Mouse (Mus musculus): ENCODE measurements at regions not wholly inside any gene's neighbourhood (a gene's known extent, or its start where the extent isn't known, plus 50 kb on each side); places are given as distances from the start of the nearest gene placed in this dataset.
"Not testable (repeated sequence)": the region's sequence is repeated elsewhere in the genome, so short reads cannot be mapped to it uniquely, and the experiment has no call there.

DNA sequence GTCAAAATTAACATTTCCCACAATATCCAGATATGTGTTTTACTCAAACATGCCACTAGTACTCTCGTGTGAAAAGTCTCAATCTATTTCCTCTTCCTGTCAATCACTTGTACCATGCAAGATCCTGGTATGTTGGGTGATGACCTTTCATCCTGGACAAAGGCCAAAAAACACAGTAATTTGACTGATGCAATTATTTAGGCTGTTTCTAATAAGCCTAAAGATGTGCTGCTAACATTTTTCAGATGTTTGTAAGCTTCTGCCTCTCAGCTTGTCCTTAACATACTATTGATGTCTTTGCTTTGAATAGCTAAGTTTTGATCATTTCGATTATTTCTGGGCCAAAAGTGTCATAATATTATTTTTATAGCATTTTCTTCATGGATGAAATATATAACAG, 418.4 kb upstream of the Arrdc4 start:
- H3K27me3 ChIP-seq (ENCODE audit: control insufficient read depth, insufficient read depth, low read length), result no peaks in the 10 kb centered on the region
- no peak overlapping the region for H3K27ac ChIP-seq (ENCODE audit: low read length)
- H3K4me2 ChIP-seq (ENCODE audit: low read depth, low read length), result no peak overlapping the region
- WGBS, result 42% methylated on average over 2 of the region's 2 CpGs
- no peaks in the 10 kb centered on the region for H3K36me3 ChIP-seq (ENCODE audit: control insufficient read depth, insufficient read depth, low read length)
- H3K4me3 ChIP-seq (replicated peaks; ENCODE audit: low read length), result no peak overlapping the region
- H3K4me1 ChIP-seq (ENCODE audit: control insufficient read depth, insufficient read depth, low read length), result no peaks in the 10 kb centered on the region
- no peaks in the 10 kb centered on the region for H3K9me3 ChIP-seq (replicated peaks; ENCODE audit: control insufficient read depth, low read length)
- H3K9ac ChIP-seq (ENCODE audit: low read length), result no peak overlapping the region
- no peak for ATAC-seq (ENCODE audit: insufficient read depth, low FRiP score)

DNA sequence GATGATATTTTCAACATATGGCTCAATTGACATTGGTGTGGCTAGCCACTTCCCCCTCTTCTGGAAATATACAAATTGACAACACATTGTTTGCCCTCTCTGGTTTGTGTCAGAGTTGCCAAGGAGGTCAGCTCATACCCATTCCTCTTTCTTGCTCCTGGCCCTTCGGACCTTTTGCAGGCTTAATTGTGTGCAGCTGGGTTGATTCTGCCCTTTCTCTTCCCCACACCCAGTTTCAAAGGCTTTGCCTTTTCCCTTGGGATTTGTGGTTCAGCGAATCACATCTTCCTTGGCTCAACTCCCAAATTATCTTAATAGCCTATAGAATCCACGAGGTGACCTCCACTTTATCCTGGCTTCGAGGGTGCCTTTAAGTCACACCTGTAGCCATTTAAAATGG, 412.9 kb upstream of the Arrdc4 start:
- Histone ChIP-seq H3K4me1 (ENCODE audit: control insufficient read depth, insufficient read depth, low read length) (no peaks in the 10 kb centered on the region), H3K36me3 (ENCODE audit: control insufficient read depth, insufficient read depth, low read length) (no peaks in the 10 kb centered on the region), H3K4me2 (ENCODE audit: low read depth, low read length) (no peak overlapping the region), H3K9ac (ENCODE audit: low read length) (no peak overlapping the region), H3K27me3 (ENCODE audit: control insufficient read depth, insufficient read depth, low read length) (no peaks in the 10 kb centered on the region), H3K9me3 (replicated peaks; ENCODE audit: control insufficient read depth, low read length) (no peaks in the 10 kb centered on the region), H3K4me3 (replicated peaks; ENCODE audit: low read length) (no peak overlapping the region), H3K27ac (ENCODE audit: low read length) (no peak overlapping the region)
- ATAC-seq (ENCODE audit: insufficient read depth, low FRiP score), result no peak
- 67% methylated on average over 4 of the region's 4 CpGs for WGBS

DNA sequence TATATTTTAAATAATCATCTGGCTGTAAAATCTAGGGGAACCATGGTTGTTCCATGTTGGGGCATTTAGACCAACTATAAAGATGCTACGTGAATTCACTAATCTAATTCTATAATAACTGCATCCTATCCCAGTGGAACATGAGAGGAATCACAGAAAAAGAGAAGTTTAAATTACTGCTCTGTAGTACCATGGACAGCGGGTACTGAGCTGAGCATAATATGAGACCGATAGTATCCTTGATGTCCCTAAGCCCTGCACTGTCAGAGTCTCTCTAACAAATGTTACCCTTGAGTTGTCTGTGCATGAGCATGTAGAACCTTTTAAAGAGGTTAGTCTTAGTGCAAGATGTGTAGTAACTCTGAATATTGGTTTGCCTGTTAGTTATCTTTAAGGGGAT, 393.3 kb upstream of the Arrdc4 start:
- H3K4me2 ChIP-seq (ENCODE audit: low read depth, low read length), result no peak overlapping the region
- H3K9ac ChIP-seq (ENCODE audit: low read length), result no peak overlapping the region
- no peaks in the 10 kb centered on the region for H3K4me1 ChIP-seq (ENCODE audit: control insufficient read depth, insufficient read depth, low read length)
- WGBS, result 70% methylated on average over 3 of the region's 3 CpGs
- no peaks in the 10 kb centered on the region for H3K9me3 ChIP-seq (replicated peaks; ENCODE audit: control insufficient read depth, low read length)
- no peaks in the 10 kb centered on the region for H3K27me3 ChIP-seq (ENCODE audit: control insufficient read depth, insufficient read depth, low read length)
- no peaks in the 10 kb centered on the region for H3K36me3 ChIP-seq (ENCODE audit: control insufficient read depth, insufficient read depth, low read length)
- no peak overlapping the region for H3K4me3 ChIP-seq (replicated peaks; ENCODE audit: low read length)
- no peak overlapping the region for H3K27ac ChIP-seq (ENCODE audit: low read length)
- ATAC-seq (ENCODE audit: insufficient read depth, low FRiP score), result no peak

DNA sequence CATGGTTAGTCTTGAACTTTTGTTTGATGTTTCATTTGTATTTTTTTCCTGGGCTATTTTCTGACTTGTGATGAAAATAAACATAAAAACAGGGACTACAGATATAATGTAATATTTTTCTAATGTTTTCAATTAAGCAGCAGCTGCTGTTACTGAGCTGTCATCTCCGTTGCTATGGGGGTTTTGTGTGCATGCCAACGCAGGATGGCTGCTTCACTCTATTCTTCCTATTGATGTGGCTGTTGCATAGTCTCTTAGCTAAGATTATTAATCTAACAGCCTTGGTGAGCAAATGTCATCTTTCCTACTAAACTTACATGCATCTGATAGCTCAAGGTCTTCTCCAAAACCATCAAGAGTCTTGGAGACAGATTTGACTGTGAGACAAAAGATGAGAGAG, 384.4 kb upstream of the Arrdc4 start:
- H3K27ac ChIP-seq (ENCODE audit: low read length), result no peak overlapping the region
- no peaks in the 10 kb centered on the region for H3K4me1 ChIP-seq (ENCODE audit: control insufficient read depth, insufficient read depth, low read length)
- 75% methylated on average over 2 of the region's 2 CpGs for WGBS
- H3K9me3 ChIP-seq (replicated peaks; ENCODE audit: control insufficient read depth, low read length), result no peaks in the 10 kb centered on the region
- H3K4me3 ChIP-seq (replicated peaks; ENCODE audit: low read length), result no peak overlapping the region
- H3K27me3 ChIP-seq (ENCODE audit: control insufficient read depth, insufficient read depth, low read length), result no peaks in the 10 kb centered on the region
- no peak overlapping the region for H3K4me2 ChIP-seq (ENCODE audit: low read depth, low read length)
- H3K36me3 ChIP-seq (ENCODE audit: control insufficient read depth, insufficient read depth, low read length), result no peaks in the 10 kb centered on the region
- ATAC-seq (ENCODE audit: insufficient read depth, low FRiP score), result no peak
- no peak overlapping the region for H3K9ac ChIP-seq (ENCODE audit: low read length)

DNA sequence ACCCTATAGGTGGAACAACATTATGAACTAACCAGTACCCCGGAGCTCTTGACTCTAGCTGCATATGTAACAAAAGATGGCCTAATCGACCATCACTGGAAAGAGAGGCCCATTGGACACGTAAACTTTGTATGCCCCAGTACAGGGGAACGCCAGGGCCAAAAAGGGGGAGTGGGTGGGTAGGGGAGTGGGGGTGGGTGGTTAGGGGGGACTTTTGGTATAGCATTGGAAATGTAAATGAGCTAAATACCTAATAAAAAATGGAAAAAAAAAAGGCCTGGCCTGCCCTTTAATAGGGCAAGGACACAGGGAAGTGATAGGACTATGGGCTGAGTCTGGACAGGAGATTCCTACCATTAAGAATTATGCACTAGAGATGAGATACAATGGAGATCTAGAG, 352.7 kb upstream of the Arrdc4 start:
- H3K9ac ChIP-seq (ENCODE audit: low read length); ATAC-seq (ENCODE audit: insufficient read depth, low FRiP score); H3K4me2 ChIP-seq (ENCODE audit: low read depth, low read length); H3K36me3 ChIP-seq (ENCODE audit: control insufficient read depth, insufficient read depth, low read length); H3K27ac ChIP-seq (ENCODE audit: low read length); H3K27me3 ChIP-seq (ENCODE audit: control insufficient read depth, insufficient read depth, low read length); H3K4me3 ChIP-seq (replicated peaks; ENCODE audit: low read length); H3K9me3 ChIP-seq (replicated peaks; ENCODE audit: control insufficient read depth, low read length); H3K4me1 ChIP-seq (ENCODE audit: control insufficient read depth, insufficient read depth, low read length): not testable (repeated sequence)
- 100% methylated on average over 1 of the region's 4 CpGs for WGBS

DNA sequence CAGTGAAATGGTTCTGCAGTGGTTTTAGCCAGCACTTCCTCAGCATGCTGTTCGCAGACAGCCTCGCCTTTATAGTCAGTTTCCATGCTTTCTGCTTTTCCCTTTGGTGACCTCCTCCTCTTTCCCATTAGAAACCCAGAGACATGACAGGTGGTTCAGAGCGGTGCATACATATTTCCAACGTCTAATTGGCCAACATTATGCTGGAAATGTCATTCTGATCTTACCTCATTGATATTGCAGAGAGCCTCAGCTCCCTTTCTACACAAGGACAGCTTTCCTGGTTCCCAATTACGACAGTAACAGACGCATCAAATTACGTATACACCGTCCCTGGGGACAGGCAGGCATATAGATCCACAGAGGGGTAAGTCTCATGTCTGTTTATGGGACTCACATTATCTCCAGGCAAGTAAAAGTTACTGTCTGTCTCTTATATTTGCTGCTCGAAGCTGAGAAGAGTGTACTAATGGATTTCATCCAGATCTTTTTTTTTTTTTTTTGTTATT, 348.6 kb upstream of the Arrdc4 start:
- ATAC-seq (ENCODE audit: insufficient read depth, low FRiP score), result no peak
- H3K36me3 ChIP-seq (ENCODE audit: control insufficient read depth, insufficient read depth, low read length), result no peaks in the 10 kb centered on the region
- no peak overlapping the region for H3K27ac ChIP-seq (ENCODE audit: low read length)
- no peak overlapping the region for H3K4me3 ChIP-seq (replicated peaks; ENCODE audit: low read length)
- no peak overlapping the region for H3K9ac ChIP-seq (ENCODE audit: low read length)
- 47% methylated on average over 9 of the region's 9 CpGs for WGBS
- no peaks in the 10 kb centered on the region for H3K9me3 ChIP-seq (replicated peaks; ENCODE audit: control insufficient read depth, low read length)
- no peaks in the 10 kb centered on the region for H3K4me1 ChIP-seq (ENCODE audit: control insufficient read depth, insufficient read depth, low read length)
- H3K4me2 ChIP-seq (ENCODE audit: low read depth, low read length), result no peak overlapping the region
- no peaks in the 10 kb centered on the region for H3K27me3 ChIP-seq (ENCODE audit: control insufficient read depth, insufficient read depth, low read length)

DNA sequence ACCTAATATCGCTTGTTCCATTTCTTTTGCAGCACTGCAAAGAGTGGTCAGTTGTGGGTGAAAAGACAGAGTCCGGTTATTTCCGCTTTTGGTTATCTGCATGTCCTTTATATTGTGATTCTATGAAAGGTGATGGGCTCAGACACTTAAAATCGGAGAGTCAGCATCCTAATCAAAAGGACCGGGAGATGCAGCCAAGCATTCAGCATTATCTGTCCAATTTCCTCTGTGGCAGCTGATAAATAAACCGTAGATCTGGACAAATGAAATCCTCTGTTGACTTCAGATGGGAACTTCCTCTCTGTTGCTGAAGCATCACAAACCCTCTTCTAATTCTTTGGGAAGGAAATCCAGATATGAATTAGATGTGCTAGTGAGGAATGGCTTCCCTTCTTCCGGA, 325.7 kb upstream of the Arrdc4 start:
- H3K4me1 ChIP-seq (ENCODE audit: control insufficient read depth, insufficient read depth, low read length), result no peaks in the 10 kb centered on the region
- no peak overlapping the region for H3K4me2 ChIP-seq (ENCODE audit: low read depth, low read length)
- H3K4me3 ChIP-seq (replicated peaks; ENCODE audit: low read length), result no peak overlapping the region
- WGBS, result 87% methylated on average over 7 of the region's 7 CpGs
- H3K27ac ChIP-seq (ENCODE audit: low read length), result no peak overlapping the region
- no peaks in the 10 kb centered on the region for H3K9me3 ChIP-seq (replicated peaks; ENCODE audit: control insufficient read depth, low read length)
- H3K36me3 ChIP-seq (ENCODE audit: control insufficient read depth, insufficient read depth, low read length), result no peaks in the 10 kb centered on the region
- ATAC-seq (ENCODE audit: insufficient read depth, low FRiP score), result no peak
- no peaks in the 10 kb centered on the region for H3K27me3 ChIP-seq (ENCODE audit: control insufficient read depth, insufficient read depth, low read length)
- no peak overlapping the region for H3K9ac ChIP-seq (ENCODE audit: low read length)

DNA sequence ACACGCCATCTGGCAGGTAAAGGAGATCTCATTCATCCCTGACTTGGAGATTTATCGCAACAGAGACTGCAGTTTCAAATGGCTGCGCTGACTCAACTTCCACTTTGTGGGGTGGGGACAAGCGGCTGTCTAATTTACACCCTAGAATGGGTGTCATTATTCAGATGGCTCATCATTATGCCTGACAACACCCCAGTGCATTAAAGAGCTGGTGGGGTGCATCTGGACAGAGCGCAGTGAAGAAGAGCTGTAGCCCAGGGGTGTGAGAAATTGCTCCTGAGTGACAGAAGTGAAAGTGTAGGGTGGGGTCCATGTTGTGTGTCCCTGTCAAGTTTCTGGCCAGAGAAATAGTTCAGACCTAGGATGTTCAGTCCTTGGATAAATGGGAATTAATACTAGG, 314.0 kb upstream of the Arrdc4 start:
- WGBS, result 84% methylated on average over 5 of the region's 5 CpGs

DNA sequence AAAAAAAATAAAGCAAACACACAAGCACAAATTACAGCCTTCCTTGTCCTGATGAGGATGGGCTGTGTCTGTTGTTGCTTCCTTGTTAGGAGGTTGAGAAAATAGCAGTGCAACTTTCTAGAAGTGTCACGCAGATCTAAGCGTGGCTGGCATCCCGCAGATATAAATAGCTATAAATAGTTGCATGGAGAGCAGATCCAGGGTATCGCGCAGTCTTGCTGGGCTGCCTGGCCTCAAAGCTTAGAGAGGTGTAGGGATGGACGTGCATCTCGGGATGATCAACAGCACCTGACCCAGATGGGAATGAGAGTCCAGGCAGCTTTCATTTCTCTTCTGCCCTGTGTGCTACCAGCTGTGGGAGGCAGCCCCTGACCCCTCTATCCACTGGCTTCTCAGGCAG, 313.5 kb upstream of the Arrdc4 start:
- no peak overlapping the region for H3K4me2 ChIP-seq (ENCODE audit: low read depth, low read length)
- no peaks in the 10 kb centered on the region for H3K27me3 ChIP-seq (ENCODE audit: control insufficient read depth, insufficient read depth, low read length)
- H3K4me3 ChIP-seq (replicated peaks; ENCODE audit: low read length), result no peak overlapping the region
- no peak overlapping the region for H3K27ac ChIP-seq (ENCODE audit: low read length)
- no peak for ATAC-seq (ENCODE audit: insufficient read depth, low FRiP score)
- H3K4me1 ChIP-seq (ENCODE audit: control insufficient read depth, insufficient read depth, low read length), result no peaks in the 10 kb centered on the region
- H3K36me3 ChIP-seq (ENCODE audit: control insufficient read depth, insufficient read depth, low read length), result no peaks in the 10 kb centered on the region
- 90% methylated on average over 7 of the region's 7 CpGs for WGBS
- H3K9ac ChIP-seq (ENCODE audit: low read length), result no peak overlapping the region
- no peaks in the 10 kb centered on the region for H3K9me3 ChIP-seq (replicated peaks; ENCODE audit: control insufficient read depth, low read length)

More for the DNA sequence above, 314.0 kb upstream of the Arrdc4 start:
- no peak overlapping the region for H3K27ac ChIP-seq (ENCODE audit: low read length)
- H3K9ac ChIP-seq (ENCODE audit: low read length), result no peak overlapping the region
- no peak overlapping the region for H3K4me3 ChIP-seq (replicated peaks; ENCODE audit: low read length)
- no peak for ATAC-seq (ENCODE audit: insufficient read depth, low FRiP score)
- no peak overlapping the region for H3K4me2 ChIP-seq (ENCODE audit: low read depth, low read length)
- H3K27me3 ChIP-seq (ENCODE audit: control insufficient read depth, insufficient read depth, low read length), result no peaks in the 10 kb centered on the region
- H3K36me3 ChIP-seq (ENCODE audit: control insufficient read depth, insufficient read depth, low read length), result no peaks in the 10 kb centered on the region
- no peaks in the 10 kb centered on the region for H3K4me1 ChIP-seq (ENCODE audit: control insufficient read depth, insufficient read depth, low read length)
- H3K9me3 ChIP-seq (replicated peaks; ENCODE audit: control insufficient read depth, low read length), result no peaks in the 10 kb centered on the region

DNA sequence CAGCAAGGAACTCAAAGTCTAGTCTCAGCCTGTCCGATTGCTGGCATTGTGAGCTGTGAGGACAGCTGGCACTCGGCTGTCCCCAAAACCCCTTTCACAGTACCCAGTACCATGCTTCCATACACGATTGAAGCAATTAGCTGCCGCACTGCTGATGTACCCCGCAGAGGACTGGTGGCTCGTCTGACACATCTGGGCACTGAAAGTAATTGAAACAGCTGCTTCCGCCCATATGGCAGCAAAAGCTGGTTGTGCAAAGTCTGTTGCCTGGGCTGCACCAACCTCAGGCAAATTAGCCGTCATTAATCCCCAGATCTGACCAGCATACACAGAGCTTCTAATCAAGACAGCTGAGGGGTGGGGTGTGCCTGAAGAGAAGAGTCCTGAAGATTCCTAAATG, 313.1 kb upstream of the Arrdc4 start:
- Histone ChIP-seq H3K4me1 (ENCODE audit: control insufficient read depth, insufficient read depth, low read length) (no peaks in the 10 kb centered on the region), H3K9ac (ENCODE audit: low read length) (no peak overlapping the region), H3K36me3 (ENCODE audit: control insufficient read depth, insufficient read depth, low read length) (no peaks in the 10 kb centered on the region), H3K9me3 (replicated peaks; ENCODE audit: control insufficient read depth, low read length) (no peaks in the 10 kb centered on the region), H3K4me2 (ENCODE audit: low read depth, low read length) (no peak overlapping the region), H3K27ac (ENCODE audit: low read length) (no peak overlapping the region), H3K27me3 (ENCODE audit: control insufficient read depth, insufficient read depth, low read length) (no peaks in the 10 kb centered on the region), H3K4me3 (replicated peaks; ENCODE audit: low read length) (no peak overlapping the region)
- WGBS, result 74% methylated on average over 8 of the region's 8 CpGs
- no peak for ATAC-seq (ENCODE audit: insufficient read depth, low FRiP score)

Data from stomach, embryonic 16.5 days (tissue).